Mouse (Mus musculus): ENCODE measurements at regions not wholly inside any gene's neighbourhood (a gene's known extent, or its start where the extent isn't known, plus 50 kb on each side); places are given as distances from the start of the nearest gene placed in this dataset.

- 38% methylated on average over 10 of the region's 10 CpGs for WGBS
- H3K9ac ChIP-seq (ENCODE audit: low read depth, low read length), result no peak overlapping the region
- H3K4me2 ChIP-seq (ENCODE audit: low read depth, low read length), result no peak overlapping the region
- no peak overlapping the region; the same call in 1 of the 2 replicates for H3K4me3 ChIP-seq (ENCODE audit: low read length)
- no peaks in the 10 kb centered on the region for H3K27me3 ChIP-seq (replicated peaks; ENCODE audit: control insufficient read depth, insufficient read depth, low read length)
- H3K9me3 ChIP-seq (ENCODE audit: control insufficient read depth, low read length), result no peaks in the 10 kb centered on the region
- no peak overlapping the region for H3K27ac ChIP-seq (ENCODE audit: low read length)
- no peak for ATAC-seq
- H3K4me1 ChIP-seq (ENCODE audit: control insufficient read depth, insufficient read depth, low read length), result 0 out of 2 replicates have a peak, but pooled peaks cover 3% of the 10 kb centered on the region
- H3K36me3 ChIP-seq (ENCODE audit: control insufficient read depth, insufficient read depth, low read length), result no peaks in the 10 kb centered on the region
These were observed 1093.5 kb downstream of the Mrps31 start for GRCm38 (mm10) chr8:23504704-23505103.

GRCm38 (mm10) chr8:23505216-23505615, 1094.1 kb downstream of the Mrps31 start:
- 90% methylated on average over 9 of the region's 9 CpGs for WGBS
- no peak for ATAC-seq
- H3K36me3 ChIP-seq (ENCODE audit: control insufficient read depth, insufficient read depth, low read length), result no peaks in the 10 kb centered on the region

GRCm38 (mm10) chr8:23505966-23506365, 1094.8 kb downstream of the Mrps31 start:
- Histone ChIP-seq H3K9ac (ENCODE audit: low read depth, low read length) (no peak overlapping the region), H3K9me3 (ENCODE audit: control insufficient read depth, low read length) (no peaks in the 10 kb centered on the region), H3K27ac (ENCODE audit: low read length) (no peak overlapping the region), H3K4me1 (ENCODE audit: control insufficient read depth, insufficient read depth, low read length) (0 out of 2 replicates have a peak, but pooled peaks cover 3% of the 10 kb centered on the region), H3K4me3 (ENCODE audit: low read length) (no peak overlapping the region), H3K4me2 (ENCODE audit: low read depth, low read length) (no peak overlapping the region), H3K27me3 (replicated peaks; ENCODE audit: control insufficient read depth, insufficient read depth, low read length) (no peaks in the 10 kb centered on the region), H3K36me3 (ENCODE audit: control insufficient read depth, insufficient read depth, low read length) (no peaks in the 10 kb centered on the region)
- 93% methylated on average over 4 of the region's 4 CpGs for WGBS
- ATAC-seq, result no peak

More at GRCm38 (mm10) chr8:23505216-23505615, 1094.1 kb downstream of the Mrps31 start:
- Histone ChIP-seq H3K27ac (ENCODE audit: low read length) (no peak overlapping the region), H3K4me3 (ENCODE audit: low read length) (no peak overlapping the region), H3K4me2 (ENCODE audit: low read depth, low read length) (no peak overlapping the region), H3K9ac (ENCODE audit: low read depth, low read length) (no peak overlapping the region), H3K4me1 (ENCODE audit: control insufficient read depth, insufficient read depth, low read length) (0 out of 2 replicates have a peak, but pooled peaks cover 3% of the 10 kb centered on the region), H3K9me3 (ENCODE audit: control insufficient read depth, low read length) (no peaks in the 10 kb centered on the region), H3K27me3 (replicated peaks; ENCODE audit: control insufficient read depth, insufficient read depth, low read length) (no peaks in the 10 kb centered on the region)

- Histone ChIP-seq H3K27ac (ENCODE audit: low read length) (no peak overlapping the region), H3K36me3 (ENCODE audit: control insufficient read depth, insufficient read depth, low read length) (no peaks in the 10 kb centered on the region), H3K9me3 (ENCODE audit: control insufficient read depth, low read length) (no peaks in the 10 kb centered on the region), H3K9ac (ENCODE audit: low read depth, low read length) (no peak overlapping the region), H3K4me3 (ENCODE audit: low read length) (no peak overlapping the region), H3K4me2 (ENCODE audit: low read depth, low read length) (no peak overlapping the region), H3K27me3 (replicated peaks; ENCODE audit: control insufficient read depth, insufficient read depth, low read length) (no peaks in the 10 kb centered on the region), H3K4me1 (ENCODE audit: control insufficient read depth, insufficient read depth, low read length) (0 out of 2 replicates have a peak, but pooled peaks cover 3% of the 10 kb centered on the region)
- WGBS, result 55% methylated on average over 4 of the region's 4 CpGs
- ATAC-seq, result no peak
These were observed 1096.5 kb downstream of the Mrps31 start for GRCm38 (mm10) chr8:23507661-23508060.

- Histone ChIP-seq H3K27me3 (replicated peaks; ENCODE audit: control insufficient read depth, insufficient read depth, low read length) (no peaks in the 10 kb centered on the region), H3K9me3 (ENCODE audit: control insufficient read depth, low read length) (no peaks in the 10 kb centered on the region), H3K36me3 (ENCODE audit: control insufficient read depth, insufficient read depth, low read length) (no peaks in the 10 kb centered on the region), H3K4me1 (ENCODE audit: control insufficient read depth, insufficient read depth, low read length) (0 out of 2 replicates have a peak, but pooled peaks cover 3% of the 10 kb centered on the region), H3K9ac (ENCODE audit: low read depth, low read length) (no peak overlapping the region), H3K27ac (ENCODE audit: low read length) (no peak overlapping the region), H3K4me2 (ENCODE audit: low read depth, low read length) (no peak overlapping the region), H3K4me3 (ENCODE audit: low read length) (no peak overlapping the region)
- ATAC-seq, result no peak
- 70% methylated on average over 5 of the region's 5 CpGs for WGBS
These were observed 1098.9 kb downstream of the Mrps31 start for GRCm38 (mm10) chr8:23510076-23510475.

- Histone ChIP-seq H3K27me3 (replicated peaks; ENCODE audit: control insufficient read depth, insufficient read depth, low read length) (no peaks in the 10 kb centered on the region), H3K4me2 (ENCODE audit: low read depth, low read length) (no peak overlapping the region), H3K9me3 (ENCODE audit: control insufficient read depth, low read length) (no peaks in the 10 kb centered on the region), H3K4me3 (ENCODE audit: low read length) (no peak overlapping the region), H3K36me3 (ENCODE audit: control insufficient read depth, insufficient read depth, low read length) (no peaks in the 10 kb centered on the region), H3K4me1 (ENCODE audit: control insufficient read depth, insufficient read depth, low read length) (0 out of 2 replicates have a peak, but pooled peaks cover 3% of the 10 kb centered on the region), H3K27ac (ENCODE audit: low read length) (no peak overlapping the region), H3K9ac (ENCODE audit: low read depth, low read length) (no peak overlapping the region)
- 69% methylated on average over 5 of the region's 5 CpGs for WGBS
- no peak for ATAC-seq
These were observed 1099.4 kb downstream of the Mrps31 start for GRCm38 (mm10) chr8:23510561-23510960.

- H3K9me3 ChIP-seq (ENCODE audit: control insufficient read depth, low read length), result no peaks in the 10 kb centered on the region
- no peak overlapping the region for H3K4me2 ChIP-seq (ENCODE audit: low read depth, low read length)
- no peak overlapping the region for H3K4me3 ChIP-seq (ENCODE audit: low read length)
- 67% methylated on average over 1 of the region's 1 CpGs for WGBS
- ATAC-seq, result no peak
- H3K4me1 ChIP-seq (ENCODE audit: control insufficient read depth, insufficient read depth, low read length), result 0 out of 2 replicates have a peak, but pooled peaks cover 3% of the 10 kb centered on the region
- no peaks in the 10 kb centered on the region for H3K36me3 ChIP-seq (ENCODE audit: control insufficient read depth, insufficient read depth, low read length)
- no peak overlapping the region for H3K9ac ChIP-seq (ENCODE audit: low read depth, low read length)
- H3K27me3 ChIP-seq (replicated peaks; ENCODE audit: control insufficient read depth, insufficient read depth, low read length), result no peaks in the 10 kb centered on the region
- no peak overlapping the region for H3K27ac ChIP-seq (ENCODE audit: low read length)
These were observed 1100.1 kb downstream of the Mrps31 start for GRCm38 (mm10) chr8:23511264-23511663.

GRCm38 (mm10) chr8:23511792-23512191, 1100.6 kb downstream of the Mrps31 start:
- Histone ChIP-seq H3K4me1 (ENCODE audit: control insufficient read depth, insufficient read depth, low read length) (0 out of 2 replicates have a peak, but pooled peaks cover 3% of the 10 kb centered on the region), H3K36me3 (ENCODE audit: control insufficient read depth, insufficient read depth, low read length) (no peaks in the 10 kb centered on the region), H3K4me2 (ENCODE audit: low read depth, low read length) (no peak overlapping the region), H3K4me3 (ENCODE audit: low read length) (no peak overlapping the region), H3K9ac (ENCODE audit: low read depth, low read length) (no peak overlapping the region), H3K27me3 (replicated peaks; ENCODE audit: control insufficient read depth, insufficient read depth, low read length) (no peaks in the 10 kb centered on the region), H3K27ac (ENCODE audit: low read length) (no peak overlapping the region), H3K9me3 (ENCODE audit: control insufficient read depth, low read length) (no peaks in the 10 kb centered on the region)
- WGBS, result 94% methylated on average over 6 of the region's 6 CpGs
- ATAC-seq, result no peak

GRCm38 (mm10) chr8:23516469-23516868, 1105.3 kb downstream of the Mrps31 start:
- no peaks in the 10 kb centered on the region for H3K4me1 ChIP-seq (ENCODE audit: control insufficient read depth, insufficient read depth, low read length)
- no peak for ATAC-seq
- no peak overlapping the region for H3K4me3 ChIP-seq (ENCODE audit: low read length)
- 76% methylated on average over 2 of the region's 2 CpGs for WGBS
- H3K9me3 ChIP-seq (ENCODE audit: control insufficient read depth, low read length), result no peaks in the 10 kb centered on the region
- no peak overlapping the region for H3K9ac ChIP-seq (ENCODE audit: low read depth, low read length)
- H3K36me3 ChIP-seq (ENCODE audit: control insufficient read depth, insufficient read depth, low read length), result no peaks in the 10 kb centered on the region
- no peak overlapping the region for H3K27ac ChIP-seq (ENCODE audit: low read length)
- H3K27me3 ChIP-seq (replicated peaks; ENCODE audit: control insufficient read depth, insufficient read depth, low read length), result no peaks in the 10 kb centered on the region
- H3K4me2 ChIP-seq (ENCODE audit: low read depth, low read length), result no peak overlapping the region

- ATAC-seq, result no peak
- H3K4me3 ChIP-seq (ENCODE audit: low read length), result no peak overlapping the region
- no peaks in the 10 kb centered on the region for H3K4me1 ChIP-seq (ENCODE audit: control insufficient read depth, insufficient read depth, low read length)
- no peaks in the 10 kb centered on the region for H3K36me3 ChIP-seq (ENCODE audit: control insufficient read depth, insufficient read depth, low read length)
- 50% methylated on average over 10 of the region's 10 CpGs for WGBS
- no peak overlapping the region for H3K9ac ChIP-seq (ENCODE audit: low read depth, low read length)
- H3K27ac ChIP-seq (ENCODE audit: low read length), result no peak overlapping the region
- no peak overlapping the region for H3K4me2 ChIP-seq (ENCODE audit: low read depth, low read length)
- H3K27me3 ChIP-seq (replicated peaks; ENCODE audit: control insufficient read depth, insufficient read depth, low read length), result no peaks in the 10 kb centered on the region
- H3K9me3 ChIP-seq (ENCODE audit: control insufficient read depth, low read length), result no peaks in the 10 kb centered on the region
These were observed 1120.5 kb downstream of the Mrps31 start for GRCm38 (mm10) chr8:23531551-23532142.

All from intestine, embryonic 16.5 days (tissue).